Mouse (Mus musculus) brain, embryonic 14.5 days (tissue): ENCODE data around the gene Pgpep1. TPM values are rescaled to one million over a fixed set of nuclear protein-coding genes. Genes with fewer than 3 reads are reported as not detected.

Experiments used
- DNase-seq: peaks from one replicate; pipeline ENCODE4 v3.0.0-alpha.2; 2011; ENCODE audit warnings: low read depth
- CTCF ChIP-seq: fragments of 200-500 bp; IDR thresholded peaks from 2 replicates; pipeline ENCODE4 v1.5.1; 2012; ENCODE audit warnings: inconsistent platforms, mild to moderate bottlenecking, moderate library complexity, borderline replicate concordance; ENCODE audit not compliant: insufficient read depth, insufficient read length; ENCODE audit errors: extremely low read depth
- POLR2A ChIP-seq: fragments of 200-500 bp; IDR thresholded peaks from 2 replicates; pipeline ENCODE4 v1.6.1; 2012; ENCODE audit warnings: mild to moderate bottlenecking, inconsistent platforms, borderline replicate concordance; ENCODE audit not compliant: poor library complexity, insufficient read depth, insufficient read length, severe bottlenecking; ENCODE audit errors: extremely low read depth
- polyA plus RNA-seq: library from polyadenylated mRNA; depleted of rRNA; stranded (reverse); fragments of >200 nt; gene quantifications from 2 replicates; pipeline ENCODE4 v1.2.3, GENCODE M21; 2012

The Pgpep1 gene
- polyA plus RNA-seq, 1 experiment = 83.7 TPM

- TF ChIP-seq CTCF (no peak), POLR2A (peak; percentile 100)
- DNase-seq = peak; percentile 99
Observed at GRCm38 (mm10) chr8:70698310-70699109, 38.3 kb upstream of the Pgpep1 start, which contains the start of gene Jund. Gene Jund (plus strand): TSS chr8:70698949.

GRCm38 (mm10) chr8:70697366-70698250, 37.4 kb upstream of the Pgpep1 start:
- TF ChIP-seq CTCF (no peak), POLR2A (no peak)
- DNase-seq = no peak

GRCm38 (mm10) chr8:70696946-70697345, 36.8 kb upstream of the Pgpep1 start:
- TF ChIP-seq CTCF (no peak), POLR2A (no peak)
- DNase-seq = peak; percentile 50

- DNase-seq = peak; percentile 92
- TF ChIP-seq POLR2A (no peak), CTCF (no peak)
Observed at GRCm38 (mm10) chr8:70696019-70696885, 36.1 kb upstream of the Pgpep1 start.

- DNase-seq = peak; percentile 26
- no peak for TF ChIP-seq POLR2A
- TF ChIP-seq CTCF = no peak
Observed at GRCm38 (mm10) chr8:70695318-70696018, 35.3 kb upstream of the Pgpep1 start.

GRCm38 (mm10) chr8:70693636-70694035, 33.4 kb upstream of the Pgpep1 start:
- TF ChIP-seq POLR2A (no peak), CTCF (no peak)

GRCm38 (mm10) chr8:70691727-70692231, 31.6 kb upstream of the Pgpep1 start:
- DNase-seq = peak; percentile 92
- TF ChIP-seq CTCF = no peak
- no peak for TF ChIP-seq POLR2A

More at GRCm38 (mm10) chr8:70693636-70694035, 33.4 kb upstream of the Pgpep1 start:
- no peak for DNase-seq

- TF ChIP-seq POLR2A (no peak), CTCF (no peak)
- DNase-seq = no peak
Observed at GRCm38 (mm10) chr8:70691230-70691629, 31.0 kb upstream of the Pgpep1 start.

- no peak for TF ChIP-seq POLR2A
- TF ChIP-seq CTCF = no peak
- no peak for DNase-seq
Observed at GRCm38 (mm10) chr8:70689892-70690390, 29.8 kb upstream of the Pgpep1 start.

GRCm38 (mm10) chr8:70688136-70688535, 27.9 kb upstream of the Pgpep1 start:
- no peak for DNase-seq
- TF ChIP-seq POLR2A = no peak
- no peak for TF ChIP-seq CTCF
